Mouse (Mus musculus): ENCODE measurements around the gene Gpr88.

GRCm38 (mm10) chr3:116204643-116205042 lies 48.7 kb downstream of the Gpr88 start:
- no peak for TF ChIP-seq CTCF (IDR thresholded peaks at IDR 0.05; ENCODE audit: low read depth)
- no peak for TF ChIP-seq EP300 (IDR thresholded peaks at IDR 0.05; ENCODE audit: low read depth)
